In the genomic region with DNA sequence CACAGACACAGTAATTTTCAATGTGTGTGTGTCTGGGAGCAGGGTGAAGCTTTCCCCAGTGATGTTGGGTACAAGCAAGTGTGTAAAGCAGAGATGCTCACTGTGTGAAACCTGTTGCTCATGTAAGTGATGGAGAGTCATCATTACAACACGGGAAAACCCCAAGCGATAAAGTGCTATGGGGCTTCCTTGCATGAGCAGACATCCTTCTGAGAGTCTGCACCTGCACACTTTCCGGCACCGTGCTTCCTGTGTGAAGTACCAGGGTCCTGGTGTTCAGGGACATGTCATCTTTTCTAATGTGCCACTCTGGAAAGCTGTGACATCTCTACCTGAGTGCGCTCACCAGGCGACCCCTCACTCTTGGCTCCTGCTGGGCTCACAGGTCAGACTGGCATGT, we compare ENCODE assay signal across 17 mouse cellular contexts.
"Had no signal": no experiment of that assay in that cellular context is flagged by ENCODE, and none has a peak within 500 bp of the region (broad histone marks: within the 10 kb centered on the region; RNA-seq: fewer than 3 reads in every experiment).

No protein-coding gene starts in this region.

- DNase-seq: retina, postnatal 1 day; right cerebral cortex, adult 18-20 months; right cerebral cortex, postnatal 14 days; right cerebral cortex, postnatal 25 days; right cerebral cortex, postnatal 4 days; spleen, adult 18-20 months; thymus, adult 18-20 months; thymus, adult 2 months; thymus, postnatal 14 days; thymus, postnatal 25 days; thymus, postnatal 36 days; thymus, postnatal 4 days had no signal

- H3K4me3 ChIP-seq: neural tube, embryonic 12.5 days; neural tube, embryonic 13.5 days; neural tube, embryonic 15.5 days; stomach, embryonic 15.5 days had no signal

- H3K9ac ChIP-seq: neural tube, embryonic 12.5 days; neural tube, embryonic 13.5 days; neural tube, embryonic 15.5 days; stomach, embryonic 15.5 days had no signal

- H3K4me2 ChIP-seq: neural tube, embryonic 12.5 days; neural tube, embryonic 13.5 days; neural tube, embryonic 15.5 days; stomach, embryonic 15.5 days had no signal

- H3K36me3 ChIP-seq: stomach, embryonic 15.5 days had no signal

- H3K4me1 ChIP-seq: stomach, embryonic 15.5 days had no signal

- H3K27me3 ChIP-seq: neural tube, embryonic 12.5 days; neural tube, embryonic 13.5 days; neural tube, embryonic 15.5 days; stomach, embryonic 15.5 days had no signal

- H3K27ac ChIP-seq: neural tube, embryonic 12.5 days; neural tube, embryonic 13.5 days; neural tube, embryonic 15.5 days; stomach, embryonic 15.5 days; stomach, postnatal 0 days had no signal

- H3K9me3 ChIP-seq: neural tube, embryonic 12.5 days; neural tube, embryonic 13.5 days; neural tube, embryonic 15.5 days; stomach, embryonic 15.5 days had no signal
